Comparison of ENCODE assay signal across 22 mouse cellular contexts in the genomic region with DNA sequence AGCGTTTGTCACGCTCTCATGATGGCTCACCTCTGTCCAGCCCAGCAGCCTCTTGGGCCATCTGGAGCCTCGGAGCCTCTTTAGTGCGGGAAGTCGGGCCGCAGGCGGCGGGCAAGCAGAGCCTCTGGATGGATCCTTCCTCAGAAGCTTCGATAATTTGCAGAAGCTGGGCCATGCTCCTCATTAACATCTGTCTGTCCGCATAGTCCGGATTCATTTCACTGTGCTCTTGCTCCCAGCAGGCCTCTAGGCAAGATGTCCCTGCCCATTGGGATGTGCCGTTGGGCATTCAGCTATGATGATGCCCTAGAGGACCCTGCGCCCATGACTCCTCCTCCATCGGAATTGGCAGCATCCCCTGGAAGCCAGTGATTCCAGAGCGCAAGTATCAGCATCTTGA.
"Had no signal": no experiment of that assay in that cellular context is flagged by ENCODE, and none has a peak within 500 bp of the region (broad histone marks: within the 10 kb centered on the region; RNA-seq: fewer than 3 reads in every experiment).

No protein-coding gene starts in this region.

- H3K36me3 ChIP-seq: midbrain, embryonic 12.5 days had no signal

- H3K27ac ChIP-seq: liver, embryonic 15.5 days; lung, embryonic 15.5 days; midbrain, embryonic 10.5 days; midbrain, embryonic 12.5 days; neural tube, embryonic 13.5 days; neural tube, embryonic 15.5 days had no signal

- H3K27me3 ChIP-seq: liver, embryonic 15.5 days; lung, embryonic 15.5 days; midbrain, embryonic 12.5 days; neural tube, embryonic 13.5 days; neural tube, embryonic 15.5 days had no signal

- H3K4me2 ChIP-seq: liver, embryonic 15.5 days; lung, embryonic 15.5 days; midbrain, embryonic 12.5 days; neural tube, embryonic 13.5 days; neural tube, embryonic 15.5 days had no signal

- DNase-seq: liver, postnatal 0 days; lung, adult 2 months; lung, postnatal 14 days; lung, postnatal 36 days; midbrain, embryonic 14.5 days; retina, postnatal 1 day; right cerebral cortex, adult 18-20 months; right cerebral cortex, postnatal 25 days; right cerebral cortex, postnatal 4 days; spleen, adult 18-20 months; thymus, adult 18-20 months; thymus, postnatal 14 days; thymus, postnatal 36 days had no signal

- H3K4me3 ChIP-seq: liver, embryonic 15.5 days; lung, embryonic 15.5 days; midbrain, embryonic 10.5 days; midbrain, embryonic 12.5 days; myocyte; neural tube, embryonic 13.5 days; neural tube, embryonic 15.5 days had no signal

- ATAC-seq: liver, postnatal 0 days; lung, postnatal 0 days; midbrain, embryonic 16.5 days had no signal

- H3K9me3 ChIP-seq: liver, embryonic 15.5 days; lung, embryonic 15.5 days; midbrain, embryonic 10.5 days; midbrain, embryonic 12.5 days; neural tube, embryonic 13.5 days; neural tube, embryonic 15.5 days had no signal

- H3K9ac ChIP-seq: liver, embryonic 15.5 days; liver, postnatal 0 days; lung, embryonic 15.5 days; midbrain, embryonic 12.5 days; neural tube, embryonic 13.5 days; neural tube, embryonic 15.5 days had no signal
